Mouse (Mus musculus): ENCODE data around the gene Polr2c. TPM values are rescaled to one million over a fixed set of nuclear protein-coding genes. Genes with fewer than 3 reads are reported as not detected.

Polr2c gene
- 2.0 TPM for polyA plus RNA-seq (2014; fragmentation: Illumina TruSeq; extraction: RNeasy Lipid Tissue Mini Kit (QIAGEN cat#74804); ENCODE audit: low replicate concordance)

DNA sequence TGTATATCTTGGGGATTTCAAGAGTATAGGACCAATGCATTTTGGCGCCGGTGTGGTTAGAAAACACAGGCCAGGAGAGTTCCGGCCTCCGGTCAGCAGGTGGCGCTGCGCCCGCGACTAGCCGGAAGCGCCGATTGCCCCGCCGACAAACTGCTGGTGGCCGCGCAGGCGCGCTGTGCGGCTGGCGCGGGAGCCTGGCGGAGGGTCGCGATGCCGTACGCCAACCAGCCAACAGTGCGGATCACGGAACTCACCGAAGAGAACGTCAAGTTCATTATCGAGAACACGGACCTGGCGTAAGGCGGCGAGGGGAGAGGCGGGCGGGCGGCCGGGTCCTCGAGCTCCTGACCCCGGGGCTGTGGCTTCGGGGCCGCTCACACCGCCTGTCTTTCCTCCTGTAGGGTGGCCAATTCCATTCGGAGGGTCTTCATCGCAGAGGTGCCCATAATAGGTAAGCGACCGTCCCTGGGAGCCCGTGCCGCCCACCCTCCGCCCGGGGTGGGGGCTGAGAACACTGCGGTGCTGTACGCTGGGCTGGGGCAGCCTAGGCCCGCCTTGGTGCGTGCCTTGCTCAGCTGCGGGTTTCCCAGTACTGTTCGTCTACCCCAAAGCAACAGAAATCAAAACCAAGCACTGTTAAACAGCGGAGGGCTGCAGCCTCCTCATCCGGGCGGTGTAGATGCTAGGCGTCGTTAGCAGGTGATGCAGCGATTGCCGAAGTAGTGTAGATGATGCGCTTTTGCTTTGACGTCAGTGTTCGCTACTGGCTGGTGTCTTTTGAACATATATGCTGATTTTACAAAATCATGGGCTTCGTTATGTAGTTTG is at the start of gene Polr2c:
Gene Polr2c (plus strand): TSS at position 105 of the 828 bp plus-strand sequence.

DNA sequence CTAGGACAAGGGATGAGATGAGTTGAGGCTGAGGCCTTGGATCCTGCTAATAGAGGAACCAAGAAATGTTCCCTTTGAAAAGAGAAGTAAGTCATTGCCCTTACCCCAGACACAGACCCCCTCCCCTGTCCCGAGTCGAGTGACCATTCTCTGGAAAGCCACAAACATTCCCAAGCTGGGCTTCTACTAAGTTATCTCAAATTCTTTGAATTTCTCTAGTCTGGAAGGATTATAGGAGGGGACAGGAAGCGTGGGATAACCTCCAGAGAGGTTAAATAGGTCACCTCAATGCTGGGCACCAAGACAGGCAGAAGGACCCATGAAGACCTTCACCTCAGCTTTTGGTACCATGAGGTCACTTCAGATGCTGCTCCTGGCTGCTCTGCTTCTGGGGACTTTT is 47.1 kb upstream of the Polr2c start, which contains the start of gene Ccl17:
Gene Ccl17 (plus strand): TSS at position 301 of the 400 bp plus-strand sequence.

DNA sequence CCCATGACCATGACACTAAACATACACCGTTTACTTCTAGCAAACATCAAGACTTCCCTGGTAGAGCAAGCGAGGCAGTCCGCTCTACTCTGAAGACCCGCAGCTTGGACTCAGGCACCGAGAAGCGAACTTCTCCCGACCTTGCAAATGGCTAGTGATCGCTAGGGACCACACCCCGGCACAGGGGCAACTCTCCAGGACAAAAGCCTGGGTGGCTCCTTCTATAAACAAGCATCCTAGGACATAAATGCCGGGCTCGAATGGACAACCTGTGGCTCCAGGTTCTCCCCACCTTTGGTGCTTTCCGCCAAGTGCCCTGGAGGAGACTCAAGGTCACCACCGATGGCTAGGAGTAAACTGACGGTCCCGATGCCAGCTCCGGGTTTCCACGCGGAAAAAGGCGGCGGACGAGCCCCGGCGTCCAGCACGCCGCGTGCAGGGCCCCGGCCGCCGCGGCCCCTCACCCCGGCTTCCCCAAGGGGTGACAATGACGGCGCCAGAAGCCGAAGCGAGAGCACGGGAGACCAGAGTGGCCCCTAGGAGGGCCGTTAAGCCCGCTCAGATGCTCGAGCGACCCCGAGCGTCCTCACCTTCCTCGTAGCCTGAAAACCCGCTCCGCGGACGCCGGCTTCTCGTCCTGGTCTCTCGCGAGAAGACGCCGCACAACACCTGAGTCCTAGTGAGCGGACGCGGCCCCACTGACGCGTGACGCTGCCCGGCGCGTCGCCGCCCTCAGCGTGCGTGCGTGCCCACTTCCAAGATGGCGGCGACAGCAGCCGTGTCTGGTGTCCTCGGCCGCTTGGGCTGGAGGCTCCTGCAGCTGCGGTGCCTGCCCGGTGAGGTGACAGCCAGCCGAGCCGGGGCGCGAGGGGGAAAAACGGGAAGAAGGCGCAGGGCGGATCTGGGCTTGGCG is 19.3 kb upstream of the Polr2c start, which contains the start of the genes Coq9 and Ciapin1:
Gene Coq9 (plus strand): TSS at position 660 of the 913 bp plus-strand sequence.
Gene Ciapin1 (minus strand): TSS at position 697 of the 913 bp plus-strand sequence.

DNA sequence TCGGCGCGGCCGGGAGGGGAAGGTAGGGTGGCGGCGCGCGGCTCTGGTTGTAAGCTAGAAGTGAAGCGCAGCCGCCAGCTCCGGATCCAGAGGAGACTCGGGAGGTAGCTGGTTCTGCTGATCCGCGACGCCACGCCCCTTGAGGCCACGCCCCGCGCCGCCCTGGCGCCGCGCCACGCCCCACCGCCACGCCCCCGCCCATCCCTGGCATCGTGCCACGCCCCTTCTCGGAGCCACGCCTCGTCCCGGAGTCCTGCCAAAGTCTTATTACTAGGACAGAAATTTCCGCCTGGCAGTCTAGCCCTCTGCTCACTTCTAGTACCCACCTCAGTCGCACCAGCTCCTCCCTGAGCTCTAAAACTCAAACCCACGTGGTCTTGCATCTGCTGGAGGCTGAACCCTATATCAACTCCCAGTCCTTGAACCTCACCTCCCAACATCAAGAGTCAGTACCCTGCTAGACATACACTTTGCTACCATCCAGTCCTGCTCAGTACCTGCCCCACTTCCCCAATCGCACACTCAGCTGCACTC is 19.0 kb downstream of the Polr2c start, which contains the start of gene Dok4:
Gene Dok4 (minus strand): TSS at position 134 of the 534 bp plus-strand sequence.

DNA sequence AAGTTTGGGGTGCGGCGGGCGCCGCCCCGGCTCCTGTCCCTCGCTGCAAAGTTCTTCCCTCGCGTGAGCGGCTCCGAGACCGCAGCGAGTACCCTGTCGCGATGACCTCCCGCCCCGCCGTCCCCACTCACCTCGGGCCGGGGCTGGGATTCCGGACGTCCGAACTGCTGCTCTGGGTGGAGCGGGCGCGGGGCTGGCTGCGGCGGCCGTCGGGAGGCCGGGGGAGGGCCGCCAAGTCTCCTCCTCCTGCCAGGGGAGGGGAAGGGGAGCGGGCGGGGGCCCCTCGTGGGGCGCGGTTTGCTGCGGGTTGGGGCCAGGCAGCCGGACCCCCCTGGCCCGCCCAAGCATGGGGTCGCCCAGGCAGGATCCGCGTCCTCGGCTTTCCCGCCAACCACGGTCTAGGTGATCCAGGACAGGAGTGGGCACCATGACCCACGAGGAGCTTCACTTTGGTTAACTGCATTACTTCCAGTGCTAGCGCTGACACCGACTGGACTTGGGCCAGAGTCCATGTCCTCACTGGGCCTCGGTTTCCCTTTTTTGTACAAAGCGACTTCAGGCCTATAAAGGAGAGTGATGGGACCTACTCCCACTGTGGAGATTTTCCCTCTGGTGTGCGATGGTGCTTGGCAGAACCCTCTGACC is 60.7 kb downstream of the Polr2c start, which contains the start of gene Ccdc102a:
Gene Ccdc102a (minus strand): TSS at position 248 of the 645 bp plus-strand sequence.

Other genes with a start within 250 kb of the Polr2c start
- gene Arl2bp, start 190.8 kb upstream of the Polr2c start, polyA plus RNA-seq (2014; fragmentation: Illumina TruSeq; extraction: RNeasy Lipid Tissue Mini Kit (QIAGEN cat#74804); ENCODE audit: low replicate concordance): 167 TPM
- gene Pllp, start 161.2 kb upstream of the Polr2c start, polyA plus RNA-seq (2014; fragmentation: Illumina TruSeq; extraction: RNeasy Lipid Tissue Mini Kit (QIAGEN cat#74804); ENCODE audit: low replicate concordance): 2.6 TPM
- 7.0 TPM for gene Ccl22, start 111.9 kb upstream of the Polr2c start, polyA plus RNA-seq (2014; fragmentation: Illumina TruSeq; extraction: RNeasy Lipid Tissue Mini Kit (QIAGEN cat#74804); ENCODE audit: low replicate concordance)
- 2.0 TPM for gene Cx3cl1, start 85.4 kb upstream of the Polr2c start, polyA plus RNA-seq (2014; fragmentation: Illumina TruSeq; extraction: RNeasy Lipid Tissue Mini Kit (QIAGEN cat#74804); ENCODE audit: low replicate concordance)
- not detected for gene Ccl17, start 47.0 kb upstream of the Polr2c start, polyA plus RNA-seq (2014; fragmentation: Illumina TruSeq; extraction: RNeasy Lipid Tissue Mini Kit (QIAGEN cat#74804); ENCODE audit: low replicate concordance)
- gene Coq9, start 19.1 kb upstream of the Polr2c start, polyA plus RNA-seq (2014; fragmentation: Illumina TruSeq; extraction: RNeasy Lipid Tissue Mini Kit (QIAGEN cat#74804); ENCODE audit: low replicate concordance): 7.1 TPM
- 10.5 TPM for gene Ciapin1, start 19.1 kb upstream of the Polr2c start, polyA plus RNA-seq (2014; fragmentation: Illumina TruSeq; extraction: RNeasy Lipid Tissue Mini Kit (QIAGEN cat#74804); ENCODE audit: low replicate concordance)
- gene Dok4, start 18.9 kb downstream of the Polr2c start, polyA plus RNA-seq (2014; fragmentation: Illumina TruSeq; extraction: RNeasy Lipid Tissue Mini Kit (QIAGEN cat#74804); ENCODE audit: low replicate concordance): 6.8 TPM
- not detected for gene Ccdc102a, start 60.6 kb downstream of the Polr2c start, polyA plus RNA-seq (2014; fragmentation: Illumina TruSeq; extraction: RNeasy Lipid Tissue Mini Kit (QIAGEN cat#74804); ENCODE audit: low replicate concordance)
- gene Adgrg5, start 66.2 kb downstream of the Polr2c start, polyA plus RNA-seq (2014; fragmentation: Illumina TruSeq; extraction: RNeasy Lipid Tissue Mini Kit (QIAGEN cat#74804); ENCODE audit: low replicate concordance): 0.41 TPM
- gene Adgrg1, start 117.3 kb downstream of the Polr2c start, polyA plus RNA-seq (2014; fragmentation: Illumina TruSeq; extraction: RNeasy Lipid Tissue Mini Kit (QIAGEN cat#74804); ENCODE audit: low replicate concordance): 1.0 TPM
- gene Adgrg3, start 160.2 kb downstream of the Polr2c start, polyA plus RNA-seq (2014; fragmentation: Illumina TruSeq; extraction: RNeasy Lipid Tissue Mini Kit (QIAGEN cat#74804); ENCODE audit: low replicate concordance): 0.48 TPM
- gene Drc7, start 197.7 kb downstream of the Polr2c start, polyA plus RNA-seq (2014; fragmentation: Illumina TruSeq; extraction: RNeasy Lipid Tissue Mini Kit (QIAGEN cat#74804); ENCODE audit: low replicate concordance): not detected
- not detected for gene Katnb1, start 223.7 kb downstream of the Polr2c start, polyA plus RNA-seq (2014; fragmentation: Illumina TruSeq; extraction: RNeasy Lipid Tissue Mini Kit (QIAGEN cat#74804); ENCODE audit: low replicate concordance)